Mouse (Mus musculus) ovary, adult 18-20 months (tissue): Measurements from ENCODE around the gene Opn5.

Experiments
- DNase-seq: peaks from one replicate; pipeline ENCODE4 v3.0.0; 2022; ENCODE audit warnings: low spot score, mixed read lengths

Gene Opn5

GRCm38 (mm10) chr17:42611295-42611694, at the start of gene Opn5:
TSS of gene Opn5 (minus strand) at chr17:42611395.
- DNase-seq: no peak

GRCm38 (mm10) chr17:42658634-42659422, 47.6 kb upstream of the Opn5 start:
- DNase-seq: no peak

- DNase-seq: no peak
These were observed 32.2 kb upstream of the Opn5 start for GRCm38 (mm10) chr17:42643416-42643815.

- DNase-seq: no peak
These were observed 19.0 kb upstream of the Opn5 start for GRCm38 (mm10) chr17:42630206-42630605.

GRCm38 (mm10) chr17:42613043-42613737, 2.0 kb upstream of the Opn5 start:
- DNase-seq: no peak

- DNase-seq: no peak
These were observed 2.9 kb downstream of the Opn5 start for GRCm38 (mm10) chr17:42608270-42608669.

- DNase-seq: peak; percentile 33
These were observed 8.1 kb downstream of the Opn5 start for GRCm38 (mm10) chr17:42602829-42603784.

GRCm38 (mm10) chr17:42586486-42586885, 24.7 kb downstream of the Opn5 start:
- no peak for DNase-seq

GRCm38 (mm10) chr17:42583029-42583331, 28.2 kb downstream of the Opn5 start:
- no peak for DNase-seq

- DNase-seq: no peak
These were observed 28.7 kb downstream of the Opn5 start for GRCm38 (mm10) chr17:42582281-42583028.

GRCm38 (mm10) chr17:42580623-42581022, 30.6 kb downstream of the Opn5 start:
- DNase-seq: no peak

GRCm38 (mm10) chr17:42580196-42580595, 31.0 kb downstream of the Opn5 start:
- no peak for DNase-seq

- no peak for DNase-seq
These were observed 34.5 kb downstream of the Opn5 start for GRCm38 (mm10) chr17:42576671-42577168.

GRCm38 (mm10) chr17:42573786-42574185, 37.4 kb downstream of the Opn5 start:
- no peak for DNase-seq

GRCm38 (mm10) chr17:42549578-42549977, 61.6 kb downstream of the Opn5 start:
- no peak for DNase-seq

- DNase-seq: no peak
These were observed 81.0 kb downstream of the Opn5 start for GRCm38 (mm10) chr17:42530147-42530546.

- DNase-seq: no peak
These were observed 101.6 kb downstream of the Opn5 start for GRCm38 (mm10) chr17:42509356-42510262.
